Mouse (Mus musculus) embryonic facial prominence, embryonic 13.5 days (tissue): Measurements from ENCODE around the gene Muc5ac. TPM values are rescaled to one million over a fixed set of nuclear protein-coding genes. Genes with fewer than 3 reads are reported as not detected.
"Not testable (repeated sequence)": the region's sequence is repeated elsewhere in the genome, so short reads cannot be mapped to it uniquely, and the experiment has no call there.

ENCODE experiments used
- ATAC-seq: fragments of 200-750 bp; cut with Nextera tagmentation; 2 replicates; pipeline ENCODE4 v1.8.0; 2017; ENCODE audit warnings: low read depth; ENCODE audit not compliant: insufficient number of reproducible peaks, insufficient read depth, low FRiP score, low TSS enrichment
- H3K27ac ChIP-seq: fragments of 300-500 bp; sonication (generic); 2 replicates; pipeline ENCODE4 v1.5.1; 2015; ENCODE audit warnings: moderate library complexity, mild to moderate bottlenecking, inconsistent platforms
- H3K27me3 ChIP-seq: fragments of 300-500 bp; sonication (generic); 2 replicates; pipeline ENCODE4 v1.6.1; 2015; ENCODE audit warnings: mild to moderate bottlenecking, inconsistent platforms
- H3K36me3 ChIP-seq: fragments of 300-500 bp; sonication (generic); 2 replicates; pipeline ENCODE4 v1.6.1; 2015; ENCODE audit warnings: mild to moderate bottlenecking, inconsistent platforms
- H3K4me1 ChIP-seq: fragments of 300-500 bp; sonication (generic); 2 replicates; pipeline ENCODE4 v1.6.1; 2015; ENCODE audit warnings: inconsistent platforms
- H3K4me2 ChIP-seq: fragments of 300-500 bp; sonication (generic); 2 replicates; pipeline ENCODE4 v1.6.1; 2015; ENCODE audit warnings: moderate library complexity, mild to moderate bottlenecking, inconsistent platforms
- H3K4me3 ChIP-seq: fragments of 300-500 bp; sonication (generic); 2 replicates; pipeline ENCODE4 v1.5.1; 2015; ENCODE audit warnings: mild to moderate bottlenecking, inconsistent platforms
- H3K9ac ChIP-seq: fragments of 300-500 bp; sonication (generic); 2 replicates; pipeline ENCODE4 v1.6.1; 2015; ENCODE audit warnings: mild to moderate bottlenecking, inconsistent platforms
- H3K9me3 ChIP-seq: fragments of 300-500 bp; sonication (generic); 2 replicates; pipeline ENCODE4 v1.6.1; 2016; ENCODE audit warnings: inconsistent platforms
- WGBS: fragments of 180-500 bp; shearing (Covaris S2); methylation state at CpG from one replicate; pipeline ENCODE4 v1.1.7; 2015; ENCODE audit warnings: mixed read lengths; 5-methylcytosine and 5-hydroxymethylcytosine counted together
- polyA plus RNA-seq: library from polyadenylated mRNA; unstranded; fragments of >200 nt; fragmentation: Nextera tagmentation; extraction: Ambion mirVana; gene quantifications from 2 replicates; pipeline ENCODE4 v1.2.1, GENCODE M21; 2015

Gene Muc5ac
- polyA plus RNA-seq, 1 experiment from 2014 or later, result not detected

- no peak overlapping the region for H3K9ac ChIP-seq
- H3K4me1 ChIP-seq, result no peaks in the 10 kb centered on the region
- WGBS, result 84% methylated on average over 7 of the region's 7 CpGs
Measured at GRCm38 (mm10) chr7:141805384-141805783, 16.6 kb downstream of the Muc5ac start.

GRCm38 (mm10) chr7:141807823-141808222, 19.1 kb downstream of the Muc5ac start:
- no CpG with 5 or more reads among the region's 4 CpGs for WGBS
- not testable (repeated sequence) for H3K4me3 ChIP-seq, H3K27me3 ChIP-seq, H3K9me3 ChIP-seq, H3K27ac ChIP-seq, H3K9ac ChIP-seq, H3K36me3 ChIP-seq, H3K4me2 ChIP-seq, H3K4me1 ChIP-seq, ATAC-seq

More at GRCm38 (mm10) chr7:141805384-141805783, 16.6 kb downstream of the Muc5ac start:
- Histone ChIP-seq H3K4me3 (no peak overlapping the region), H3K4me2 (no peak overlapping the region), H3K9me3 (no peaks in the 10 kb centered on the region), H3K36me3 (no peaks in the 10 kb centered on the region), H3K27ac (no peak overlapping the region), H3K27me3 (no peaks in the 10 kb centered on the region)
- ATAC-seq, result no peak

GRCm38 (mm10) chr7:141809933-141810332, 21.2 kb downstream of the Muc5ac start:
- WGBS, result no CpG with 5 or more reads among the region's 4 CpGs
- not testable (repeated sequence) for H3K27ac ChIP-seq

GRCm38 (mm10) chr7:141813321-141813720, 24.5 kb downstream of the Muc5ac start:
- no peaks in the 10 kb centered on the region for H3K9me3 ChIP-seq
- no peak overlapping the region for H3K27ac ChIP-seq
- 77% methylated on average over 4 of the region's 4 CpGs for WGBS
- no peaks in the 10 kb centered on the region for H3K27me3 ChIP-seq
- no peak overlapping the region for H3K9ac ChIP-seq
- H3K4me2 ChIP-seq, result no peak overlapping the region
- H3K36me3 ChIP-seq, result no peaks in the 10 kb centered on the region
- peaks cover 6% of the 10 kb centered on the region for H3K4me1 ChIP-seq
- no peak overlapping the region for H3K4me3 ChIP-seq
- no peak for ATAC-seq

More at GRCm38 (mm10) chr7:141809933-141810332, 21.2 kb downstream of the Muc5ac start:
- not testable (repeated sequence) for ATAC-seq, H3K4me1 ChIP-seq, H3K4me3 ChIP-seq, H3K4me2 ChIP-seq, H3K9ac ChIP-seq, H3K27me3 ChIP-seq, H3K36me3 ChIP-seq, H3K9me3 ChIP-seq

GRCm38 (mm10) chr7:141815361-141815760, 26.6 kb downstream of the Muc5ac start:
- ATAC-seq, result no peak
- Histone ChIP-seq H3K27ac (no peak overlapping the region), H3K9me3 (no peaks in the 10 kb centered on the region), H3K36me3 (no peaks in the 10 kb centered on the region), H3K4me3 (no peak overlapping the region), H3K27me3 (no peaks in the 10 kb centered on the region), H3K4me1 (peaks cover 6% of the 10 kb centered on the region), H3K9ac (no peak overlapping the region), H3K4me2 (no peak overlapping the region)
- WGBS, result 75% methylated on average over 4 of the region's 4 CpGs

- H3K9me3 ChIP-seq, result no peaks in the 10 kb centered on the region
- no peak overlapping the region for H3K27ac ChIP-seq
- H3K4me3 ChIP-seq, result no peak overlapping the region
- peaks cover 8% of the 10 kb centered on the region for H3K4me1 ChIP-seq
- H3K4me2 ChIP-seq, result no peak overlapping the region
- H3K27me3 ChIP-seq, result no peaks in the 10 kb centered on the region
- ATAC-seq, result no peak
- no peak overlapping the region for H3K9ac ChIP-seq
- H3K36me3 ChIP-seq, result no peaks in the 10 kb centered on the region
- 55% methylated on average over 11 of the region's 11 CpGs for whole genome bisulfite sequencing
Measured at GRCm38 (mm10) chr7:141817355-141818075, 28.7 kb downstream of the Muc5ac start.

- Histone ChIP-seq H3K4me1 (peaks cover 16% of the 10 kb centered on the region), H3K4me2 (no peak overlapping the region), H3K36me3 (no peaks in the 10 kb centered on the region), H3K27ac (no peak overlapping the region), H3K4me3 (no peak overlapping the region), H3K9me3 (no peaks in the 10 kb centered on the region), H3K9ac (no peak overlapping the region), H3K27me3 (no peaks in the 10 kb centered on the region)
- ATAC-seq, result no peak
- 83% methylated on average over 3 of the region's 3 CpGs for WGBS
Measured at GRCm38 (mm10) chr7:141818267-141818666, 29.5 kb downstream of the Muc5ac start.

- Histone ChIP-seq H3K36me3 (no peaks in the 10 kb centered on the region), H3K4me1 (peaks cover 11% of the 10 kb centered on the region), H3K9me3 (no peaks in the 10 kb centered on the region), H3K27ac (no peak overlapping the region; the same call in 1 of the 2 replicates), H3K9ac (no peak overlapping the region), H3K4me3 (no peak overlapping the region), H3K4me2 (no peak overlapping the region), H3K27me3 (no peaks in the 10 kb centered on the region)
- peak; percentile 53; the same call in 1 of the 2 replicates for ATAC-seq
- WGBS, result 33% methylated on average over 4 of the region's 4 CpGs
Measured at GRCm38 (mm10) chr7:141822582-141823261, 34.0 kb downstream of the Muc5ac start.

GRCm38 (mm10) chr7:141823699-141824098, 34.9 kb downstream of the Muc5ac start:
- H3K4me2 ChIP-seq, result no peak overlapping the region
- no peak overlapping the region for H3K9ac ChIP-seq
- H3K27me3 ChIP-seq, result no peaks in the 10 kb centered on the region
- WGBS, result 84% methylated on average over 6 of the region's 6 CpGs
- H3K4me1 ChIP-seq, result peaks cover 9% of the 10 kb centered on the region
- ATAC-seq, result no peak
- no peak overlapping the region for H3K27ac ChIP-seq
- no peaks in the 10 kb centered on the region for H3K9me3 ChIP-seq
- no peak overlapping the region for H3K4me3 ChIP-seq
- no peaks in the 10 kb centered on the region for H3K36me3 ChIP-seq

GRCm38 (mm10) chr7:141824398-141824797, 35.6 kb downstream of the Muc5ac start:
- WGBS, result 86% methylated on average over 9 of the region's 9 CpGs
- Histone ChIP-seq H3K9ac (no peak overlapping the region), H3K27ac (no peak overlapping the region), H3K4me2 (no peak overlapping the region), H3K4me1 (peaks cover 9% of the 10 kb centered on the region), H3K27me3 (no peaks in the 10 kb centered on the region), H3K4me3 (no peak overlapping the region), H3K36me3 (no peaks in the 10 kb centered on the region), H3K9me3 (no peaks in the 10 kb centered on the region)
- no peak for ATAC-seq

- Histone ChIP-seq H3K4me1 (no peaks in the 10 kb centered on the region), H3K4me3 (no peak overlapping the region), H3K27me3 (no peaks in the 10 kb centered on the region), H3K4me2 (no peak overlapping the region), H3K9me3 (no peaks in the 10 kb centered on the region), H3K27ac (no peak overlapping the region), H3K36me3 (no peaks in the 10 kb centered on the region), H3K9ac (no peak overlapping the region)
- no peak for ATAC-seq
- WGBS, result 79% methylated on average over 7 of the region's 7 CpGs
Measured at GRCm38 (mm10) chr7:141835941-141836340, 47.2 kb downstream of the Muc5ac start.

- Histone ChIP-seq H3K27me3 (no peaks in the 10 kb centered on the region), H3K36me3 (no peaks in the 10 kb centered on the region), H3K9me3 (no peaks in the 10 kb centered on the region), H3K4me2 (no peak overlapping the region), H3K9ac (no peak overlapping the region), H3K4me3 (no peak overlapping the region), H3K27ac (no peak overlapping the region), H3K4me1 (no peaks in the 10 kb centered on the region)
- 74% methylated on average over 8 of the region's 8 CpGs for WGBS
- ATAC-seq, result no peak
Measured at GRCm38 (mm10) chr7:141836423-141836822, 47.7 kb downstream of the Muc5ac start.
